Mouse (Mus musculus) forebrain, embryonic 16.5 days (tissue): ENCODE results near the gene Slc35d1. TPM values are rescaled to one million over a fixed set of nuclear protein-coding genes. Genes with fewer than 3 reads are reported as not detected.

Experiments
- ATAC-seq: fragments of 200-750 bp; cut with Nextera tagmentation; 2 replicates; pipeline ENCODE4 v1.8.0; 2017; ENCODE audit warnings: mild to moderate bottlenecking, moderate library complexity
- H3K27ac ChIP-seq: fragments of 300-500 bp; sonication (generic); 2 replicates; pipeline ENCODE4 v1.5.1; 2014; ENCODE audit warnings: low read length, control low read depth
- H3K27me3 ChIP-seq: fragments of 300-500 bp; sonication (generic); replicated peaks from 2 replicates; pipeline ENCODE4 v1.6.1; 2014; ENCODE audit warnings: low read length; ENCODE audit not compliant: control insufficient read depth, insufficient read depth
- H3K36me3 ChIP-seq: fragments of 300-500 bp; sonication (generic); 2 replicates; pipeline ENCODE4 v1.6.1; 2014; ENCODE audit not compliant: control insufficient read depth, insufficient read depth
- H3K4me1 ChIP-seq: fragments of 300-500 bp; sonication (generic); replicated peaks from 2 replicates; pipeline ENCODE4 v1.6.1; 2014; ENCODE audit warnings: low read length; ENCODE audit not compliant: control insufficient read depth, insufficient read depth
- H3K4me2 ChIP-seq: fragments of 300-500 bp; sonication (generic); 2 replicates; pipeline ENCODE4 v1.6.1; 2014; ENCODE audit warnings: mild to moderate bottlenecking, low read length, control low read depth
- H3K4me3 ChIP-seq: fragments of 300-500 bp; sonication (generic); replicated peaks from 2 replicates; pipeline ENCODE4 v1.5.1; 2014; ENCODE audit warnings: mild to moderate bottlenecking, low read length, control low read depth
- H3K9ac ChIP-seq: fragments of 300-500 bp; sonication (generic); replicated peaks from 2 replicates; pipeline ENCODE4 v1.6.1; 2014; ENCODE audit warnings: low read depth, low read length, control low read depth
- H3K9me3 ChIP-seq: fragments of 300-500 bp; sonication (generic); 2 replicates; pipeline ENCODE4 v1.6.1; 2016; ENCODE audit warnings: low read length; ENCODE audit not compliant: control insufficient read depth
- WGBS: fragments of 180-500 bp; shearing (Covaris S2); extraction: QIAGEN DNeasy Blood & Tissue Kit; methylation state at CpG from one replicate; pipeline ENCODE4 v1.1.7; 2014; 5-methylcytosine and 5-hydroxymethylcytosine counted together
- polyA plus RNA-seq: library from polyadenylated mRNA; unstranded; fragments of >200 nt; fragmentation: Nextera tagmentation; extraction: Ambion mirVana; gene quantifications from 2 replicates; pipeline ENCODE4 v1.2.1, GENCODE M21; 2015

Gene Slc35d1
- polyA plus RNA-seq, 1 experiment from 2014 or later, result 5.8 TPM

DNA sequence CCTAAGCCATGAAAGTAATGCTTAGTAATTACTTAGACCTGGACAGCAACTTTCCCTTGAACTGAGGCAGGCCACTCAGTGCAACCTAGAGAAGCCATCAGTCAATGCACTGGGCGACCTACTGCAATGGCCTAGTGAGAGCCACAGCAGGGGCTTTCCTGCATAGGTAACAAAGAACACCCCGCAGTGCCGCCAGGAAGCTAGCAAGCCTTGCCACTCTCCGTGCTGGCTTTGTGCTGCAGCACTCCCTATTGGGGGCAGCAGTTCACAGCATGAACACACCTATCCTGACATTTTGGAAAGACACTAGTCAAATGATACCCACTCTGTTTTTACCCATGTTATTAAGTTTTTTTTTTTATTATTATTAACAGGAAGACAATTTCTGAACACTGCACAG, 15.9 kb downstream of the Slc35d1 start:
- Histone ChIP-seq H3K9me3 (no peaks in the 10 kb centered on the region), H3K4me1 (peaks cover 6% of the 10 kb centered on the region), H3K4me3 (no peak overlapping the region), H3K27me3 (no peaks in the 10 kb centered on the region), H3K36me3 (peaks cover 7% of the 10 kb centered on the region; the same call in 1 of the 2 replicates), H3K27ac (no peak overlapping the region), H3K4me2 (no peak overlapping the region), H3K9ac (no peak overlapping the region)
- whole genome bisulfite sequencing, result 42% methylated on average over 4 of the region's 4 CpGs
- ATAC-seq, result no peak

DNA sequence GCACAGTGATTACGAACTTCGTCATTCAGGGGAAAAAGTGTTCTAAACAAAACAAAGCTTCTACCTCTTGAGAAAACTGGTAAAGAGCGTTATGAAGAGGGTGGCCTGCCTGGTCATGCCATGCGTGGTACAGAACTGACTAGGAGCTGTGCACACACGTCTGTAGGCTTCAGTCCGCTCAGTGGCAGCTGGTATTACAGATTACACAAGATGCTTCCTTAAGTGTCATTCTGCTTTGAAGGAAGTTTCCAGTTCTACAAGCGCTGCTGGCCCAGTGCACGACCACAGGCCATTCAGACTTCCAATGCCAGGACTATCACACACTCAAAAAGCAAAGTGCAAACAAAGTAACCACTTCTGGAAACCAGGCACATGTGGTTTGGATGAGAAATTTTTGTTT, 17.6 kb downstream of the Slc35d1 start:
- H3K4me3 ChIP-seq, result no peak overlapping the region
- peaks cover 7% of the 10 kb centered on the region; the same call in 1 of the 2 replicates for H3K36me3 ChIP-seq
- H3K4me2 ChIP-seq, result no peak overlapping the region
- ATAC-seq, result no peak
- 90% methylated on average over 8 of the region's 8 CpGs for WGBS
- no peaks in the 10 kb centered on the region for H3K4me1 ChIP-seq
- no peaks in the 10 kb centered on the region for H3K27me3 ChIP-seq
- no peak overlapping the region for H3K9ac ChIP-seq
- H3K27ac ChIP-seq, result no peak overlapping the region
- H3K9me3 ChIP-seq, result no peaks in the 10 kb centered on the region

DNA sequence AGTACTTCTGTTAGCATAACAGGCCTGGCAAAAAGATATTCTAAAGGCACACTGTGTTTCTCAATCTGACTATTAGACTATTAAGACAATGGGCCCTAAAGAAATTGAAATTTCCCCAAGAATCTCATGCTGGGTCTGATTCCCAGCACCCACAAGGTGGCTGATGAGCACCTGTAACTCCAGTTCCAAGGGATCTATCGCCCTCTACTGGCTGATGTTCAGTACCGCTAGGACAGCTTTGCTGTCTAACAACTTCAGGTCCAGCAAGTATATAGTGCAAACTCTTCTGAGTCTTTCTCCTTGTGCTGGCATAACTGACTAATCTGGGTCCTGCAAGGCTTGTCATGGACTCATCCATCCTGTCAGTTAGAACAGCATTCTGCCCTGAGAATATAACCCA, 22.5 kb downstream of the Slc35d1 start:
- no peak for ATAC-seq
- Histone ChIP-seq H3K4me1 (no peaks in the 10 kb centered on the region), H3K9me3 (no peaks in the 10 kb centered on the region), H3K27ac (no peak overlapping the region), H3K4me2 (no peak overlapping the region), H3K27me3 (no peaks in the 10 kb centered on the region), H3K9ac (no peak overlapping the region), H3K4me3 (no peak overlapping the region), H3K36me3 (peaks cover 3% of the 10 kb centered on the region; the same call in 1 of the 2 replicates)
- 89% methylated on average over 2 of the region's 2 CpGs for WGBS

DNA sequence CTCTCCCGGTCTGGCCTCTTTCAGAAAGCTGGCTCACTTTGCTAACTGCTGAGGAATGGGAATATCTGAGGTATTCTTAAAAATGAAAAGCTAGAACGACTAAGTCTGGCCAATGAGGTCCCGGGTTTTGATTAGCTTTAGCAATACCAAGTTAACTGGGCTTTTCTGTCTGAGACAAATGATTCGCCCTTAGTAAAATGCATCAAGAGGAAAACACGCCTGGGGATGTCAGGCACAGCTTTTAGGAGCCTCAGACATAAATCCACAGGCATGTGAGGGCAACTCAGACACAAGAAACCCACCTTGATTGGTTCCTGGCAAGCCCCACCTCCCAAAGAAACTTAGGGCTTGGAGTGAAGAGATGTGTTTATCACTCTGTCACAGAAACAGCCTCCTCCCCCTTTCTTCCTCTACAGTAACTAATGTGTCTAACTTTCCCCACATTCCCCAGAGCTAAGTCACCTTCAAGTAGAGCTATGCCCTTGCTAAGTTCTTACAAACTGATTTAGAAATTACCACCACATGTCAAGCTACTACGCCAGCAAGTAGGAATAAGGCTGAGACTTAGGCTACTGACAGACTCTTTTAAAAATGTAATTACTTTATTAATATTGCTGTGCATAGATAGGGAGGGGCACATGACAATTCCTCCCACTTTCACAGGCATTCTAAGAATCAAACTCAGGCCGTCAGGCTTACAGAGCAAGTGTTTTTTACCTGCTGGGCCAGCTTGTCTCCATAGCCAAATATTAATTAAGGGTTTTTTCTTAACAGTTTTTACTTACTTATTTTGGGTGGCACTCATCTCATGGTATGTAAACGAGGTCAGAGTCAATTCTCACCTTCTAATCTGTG, 26.0 kb downstream of the Slc35d1 start:
- no peak overlapping the region for H3K4me3 ChIP-seq
- 86% methylated on average over 8 of the region's 8 CpGs for WGBS
- H3K27me3 ChIP-seq, result no peaks in the 10 kb centered on the region
- H3K27ac ChIP-seq, result no peak overlapping the region
- H3K4me1 ChIP-seq, result no peaks in the 10 kb centered on the region
- peaks cover 5% of the 10 kb centered on the region for H3K36me3 ChIP-seq
- H3K9me3 ChIP-seq, result no peaks in the 10 kb centered on the region
- ATAC-seq, result no peak
- H3K4me2 ChIP-seq, result no peak overlapping the region
- H3K9ac ChIP-seq, result no peak overlapping the region

DNA sequence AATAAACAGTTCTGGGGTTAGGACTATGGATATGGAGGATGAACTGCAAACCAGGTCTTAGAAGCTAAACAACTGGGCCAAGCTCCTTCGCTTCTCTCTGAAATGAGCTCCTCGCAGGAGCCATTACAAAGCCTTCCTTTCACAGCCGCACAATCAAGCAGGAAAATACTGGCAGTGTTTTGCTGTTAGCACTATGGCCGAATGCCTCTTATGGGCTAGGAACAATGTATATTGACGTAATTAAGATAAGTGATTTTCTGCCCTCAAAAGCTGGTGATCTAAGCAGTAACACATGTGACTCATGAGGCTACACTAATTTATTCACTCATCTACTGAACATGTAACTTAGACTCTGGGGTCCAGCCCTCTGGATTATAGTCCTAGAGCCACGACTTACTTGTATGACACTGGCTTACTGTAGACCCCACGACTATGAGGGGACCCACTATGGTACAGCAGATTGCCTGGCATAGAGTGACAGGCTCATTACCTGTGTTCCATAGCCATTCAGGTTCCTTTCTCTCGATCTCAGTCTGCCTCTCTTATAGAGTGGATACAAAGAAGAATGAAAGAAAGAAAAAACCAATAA, 34.6 kb downstream of the Slc35d1 start:
- Histone ChIP-seq H3K27me3 (no peaks in the 10 kb centered on the region), H3K9me3 (no peaks in the 10 kb centered on the region), H3K4me3 (no peak overlapping the region), H3K4me1 (peaks cover 14% of the 10 kb centered on the region), H3K9ac (no peak overlapping the region), H3K4me2 (no peak overlapping the region), H3K36me3 (peaks cover 6% of the 10 kb centered on the region), H3K27ac (no peak overlapping the region)
- WGBS, result 13% methylated on average over 8 of the region's 8 CpGs
- peak; percentile 45; the same call in 1 of the 2 replicates for ATAC-seq

DNA sequence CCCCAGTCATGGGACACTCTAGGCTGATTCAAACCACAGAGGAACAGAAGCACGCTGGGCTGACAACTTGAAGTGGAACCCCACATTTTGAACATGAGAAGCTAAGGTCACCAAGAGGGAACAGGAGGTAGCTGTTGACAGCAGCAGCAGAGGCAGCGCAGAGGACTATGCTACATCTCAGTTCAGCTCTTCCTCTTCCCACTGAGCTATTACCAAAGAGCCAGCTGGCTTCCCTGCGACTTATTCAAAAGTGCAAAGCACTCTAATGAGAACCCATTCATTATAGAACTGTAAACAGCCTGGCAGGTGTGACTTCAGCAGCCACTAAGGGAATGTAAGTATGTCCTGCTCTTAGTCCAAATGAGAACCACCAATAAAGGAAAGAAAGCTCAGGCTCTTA, 35.4 kb downstream of the Slc35d1 start:
- peaks cover 14% of the 10 kb centered on the region for H3K4me1 ChIP-seq
- H3K27me3 ChIP-seq, result no peaks in the 10 kb centered on the region
- no peak overlapping the region for H3K27ac ChIP-seq
- peaks cover 6% of the 10 kb centered on the region for H3K36me3 ChIP-seq
- H3K9me3 ChIP-seq, result no peaks in the 10 kb centered on the region
- WGBS, result 32% methylated on average over 3 of the region's 3 CpGs
- ATAC-seq, result peak; percentile 47; the same call in 1 of the 2 replicates
- no peak overlapping the region for H3K9ac ChIP-seq
- H3K4me2 ChIP-seq, result no peak overlapping the region
- no peak overlapping the region for H3K4me3 ChIP-seq

DNA sequence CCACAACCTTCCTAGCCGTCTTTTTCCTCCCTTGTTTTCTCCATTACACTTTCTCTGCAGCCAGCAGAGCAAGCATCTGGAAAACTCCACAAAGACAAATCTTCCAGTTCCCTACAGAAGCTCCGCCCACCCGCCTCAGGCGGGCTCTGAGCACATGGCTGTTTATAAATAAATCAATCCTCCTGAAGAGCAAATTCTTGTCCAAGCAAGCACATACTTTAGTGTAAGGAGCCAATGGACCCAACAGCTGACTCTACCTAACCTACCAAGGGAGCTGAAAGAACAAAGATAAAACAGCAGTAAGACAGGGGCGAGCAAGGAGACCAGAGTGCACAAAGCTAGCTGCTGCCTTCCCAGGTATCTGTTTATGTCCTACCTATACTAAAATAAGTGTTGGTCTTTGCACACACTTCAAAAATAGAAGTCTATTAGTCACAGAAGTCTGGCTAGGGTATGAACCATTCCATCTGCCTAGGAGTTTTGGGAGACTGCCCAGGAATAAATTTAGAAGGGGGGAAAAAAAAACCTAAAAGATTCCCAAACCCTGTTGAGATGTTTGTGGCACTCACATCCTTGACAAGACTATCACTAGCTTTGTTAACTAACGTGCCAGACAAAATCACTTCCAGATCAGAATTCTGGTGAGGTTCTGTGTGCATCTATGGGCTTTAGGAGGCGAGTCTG, 36.2 kb downstream of the Slc35d1 start:
- Histone ChIP-seq H3K9me3 (no peaks in the 10 kb centered on the region), H3K4me1 (peaks cover 14% of the 10 kb centered on the region)
- WGBS, result 84% methylated on average over 7 of the region's 7 CpGs

DNA sequence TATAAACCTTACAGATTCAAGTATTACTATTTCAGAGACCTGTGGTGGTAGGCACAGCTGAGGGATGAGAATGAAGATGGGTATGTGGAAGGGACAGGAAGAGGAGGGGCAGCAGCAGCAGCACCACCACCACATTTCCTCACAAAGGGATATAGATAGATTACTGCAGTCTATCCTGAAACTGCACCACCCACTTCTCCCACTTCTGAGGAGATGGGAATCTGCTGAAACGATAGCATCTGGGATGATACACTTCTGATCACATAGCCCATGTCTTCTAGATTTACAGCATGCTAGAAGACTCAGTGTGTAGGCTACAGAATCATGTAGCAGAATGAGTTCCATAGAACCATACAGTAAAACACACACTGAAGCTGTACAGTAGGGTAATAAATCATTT, 37.3 kb downstream of the Slc35d1 start:
- Histone ChIP-seq H3K36me3 (no peaks in the 10 kb centered on the region; the same call in 1 of the 2 replicates), H3K4me3 (no peak overlapping the region), H3K27me3 (no peaks in the 10 kb centered on the region), H3K9me3 (no peaks in the 10 kb centered on the region), H3K4me1 (peaks cover 14% of the 10 kb centered on the region), H3K27ac (no peak overlapping the region), H3K9ac (no peak overlapping the region), H3K4me2 (no peak overlapping the region)
- WGBS, result 92% methylated on average over 1 of the region's 1 CpGs
- no peak for ATAC-seq

More for the DNA sequence above, 36.2 kb downstream of the Slc35d1 start:
- Histone ChIP-seq H3K4me2 (no peak overlapping the region), H3K9ac (no peak overlapping the region), H3K27me3 (no peaks in the 10 kb centered on the region), H3K36me3 (peaks cover 4% of the 10 kb centered on the region), H3K27ac (no peak overlapping the region), H3K4me3 (no peak overlapping the region)
- no peak for ATAC-seq

DNA sequence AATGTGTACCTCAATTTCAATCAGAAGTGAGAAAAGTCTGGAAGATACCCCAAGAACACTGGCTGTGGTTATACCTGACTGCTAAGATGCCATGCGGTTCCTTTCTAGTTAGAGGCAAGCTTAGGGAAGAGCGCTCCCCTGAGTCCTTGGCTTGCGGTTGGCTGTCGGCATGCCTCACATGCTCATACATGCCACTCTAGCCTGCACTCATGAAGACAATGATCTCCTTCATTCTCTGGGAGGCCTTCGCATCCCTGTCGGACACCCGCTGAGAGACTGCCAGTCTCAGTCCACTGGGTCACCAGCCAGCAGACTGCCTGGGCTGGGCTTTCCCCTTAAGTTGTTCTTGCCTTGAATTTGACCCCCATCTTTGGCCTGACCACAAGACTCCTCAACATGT, 41.0 kb downstream of the Slc35d1 start:
- no peak overlapping the region for H3K4me3 ChIP-seq
- H3K36me3 ChIP-seq, result no peaks in the 10 kb centered on the region; the same call in 1 of the 2 replicates
- H3K9ac ChIP-seq, result no peak overlapping the region
- H3K4me1 ChIP-seq, result no peaks in the 10 kb centered on the region; the same call in 1 of the 2 replicates
- H3K9me3 ChIP-seq, result no peaks in the 10 kb centered on the region
- 91% methylated on average over 7 of the region's 7 CpGs for WGBS
- no peak overlapping the region for H3K4me2 ChIP-seq
- ATAC-seq, result no peak
- no peaks in the 10 kb centered on the region for H3K27me3 ChIP-seq
- no peak overlapping the region for H3K27ac ChIP-seq
